Mouse (Mus musculus) olfactory bulb, adult 2 months (tissue): ENCODE data around the gene Olfr481.

ENCODE experiments used
- CTCF ChIP-seq: fragments of 200-500 bp; IDR thresholded peaks from 2 replicates; pipeline ENCODE4 v1.5.1; 2012; ENCODE audit warnings: low read depth, mild to moderate bottlenecking, low read length, moderate library complexity; ENCODE audit not compliant: insufficient read depth
- POLR2A ChIP-seq: fragments of 200-500 bp; IDR thresholded peaks from 2 replicates; pipeline ENCODE4 v1.6.1; 2012; ENCODE audit warnings: mild to moderate bottlenecking, low read depth, low read length, moderate library complexity; ENCODE audit not compliant: insufficient read depth

DNA sequence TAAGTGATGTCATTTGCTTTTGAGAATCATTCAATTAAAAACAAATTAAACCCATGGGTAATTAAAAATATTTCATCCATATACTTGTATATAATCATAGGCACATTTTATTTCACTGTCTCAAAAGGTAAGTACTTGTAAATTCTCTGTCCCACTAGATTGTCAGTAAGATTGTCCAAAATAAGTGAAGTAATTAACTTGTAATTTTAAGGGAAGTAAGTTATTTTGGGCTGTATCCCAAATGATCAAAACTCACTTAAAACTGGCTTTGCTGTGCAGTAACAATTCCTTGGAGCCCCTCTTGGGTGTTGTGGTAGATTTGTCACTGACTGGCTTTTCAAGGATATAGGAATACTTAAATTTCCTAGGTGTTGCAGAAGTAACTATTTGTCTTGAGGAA, at the start of gene Olfr481:
- no peak for TF ChIP-seq POLR2A
- no peak for TF ChIP-seq CTCF
